Mouse (Mus musculus): ENCODE data around the gene Actl10.

Actl10 gene

DNA sequence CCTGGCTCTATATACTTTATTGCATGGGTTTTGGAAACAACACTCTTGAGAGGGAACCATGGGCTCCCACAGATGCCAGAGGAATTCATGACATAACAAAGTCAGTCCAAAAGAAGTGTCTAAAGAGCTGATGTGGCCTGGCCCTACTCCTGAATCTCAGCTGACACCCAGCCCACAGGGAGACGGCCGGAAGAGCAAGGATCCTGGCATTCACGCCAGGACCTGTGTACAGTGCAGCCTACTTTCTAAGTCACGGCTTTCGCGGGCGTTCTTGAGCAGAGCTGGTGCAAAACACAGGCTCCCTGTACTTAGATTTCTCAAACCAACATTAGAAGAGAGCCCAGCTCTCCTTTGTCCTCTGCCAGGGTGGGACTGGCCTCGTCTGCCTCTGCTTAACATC, 29.0 kb downstream of the Actl10 start:
- no peak for DNase-seq (ENCODE audit: low read depth, low spot score)

DNA sequence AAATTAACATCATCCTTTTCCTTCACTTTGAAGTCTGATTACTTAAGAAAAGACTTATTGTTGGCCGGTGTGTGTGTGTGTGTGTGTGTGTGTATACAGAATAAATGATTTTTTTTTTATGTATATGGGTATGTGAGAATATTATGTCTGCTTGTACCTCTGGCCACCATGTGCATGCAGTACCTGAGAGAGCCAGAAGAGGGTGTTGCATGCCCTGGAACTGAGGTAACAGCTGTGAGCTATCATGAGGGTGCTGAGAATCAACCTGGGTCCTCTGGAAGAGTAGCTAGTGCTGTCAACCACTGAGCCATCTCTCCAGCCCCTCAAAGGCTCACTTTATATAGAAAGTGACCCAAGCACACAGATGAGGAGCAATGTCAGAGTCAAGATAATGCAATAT, 29.8 kb downstream of the Actl10 start:
- peak; percentile 72 for DNase-seq (ENCODE audit: low read depth, low spot score)

DNA sequence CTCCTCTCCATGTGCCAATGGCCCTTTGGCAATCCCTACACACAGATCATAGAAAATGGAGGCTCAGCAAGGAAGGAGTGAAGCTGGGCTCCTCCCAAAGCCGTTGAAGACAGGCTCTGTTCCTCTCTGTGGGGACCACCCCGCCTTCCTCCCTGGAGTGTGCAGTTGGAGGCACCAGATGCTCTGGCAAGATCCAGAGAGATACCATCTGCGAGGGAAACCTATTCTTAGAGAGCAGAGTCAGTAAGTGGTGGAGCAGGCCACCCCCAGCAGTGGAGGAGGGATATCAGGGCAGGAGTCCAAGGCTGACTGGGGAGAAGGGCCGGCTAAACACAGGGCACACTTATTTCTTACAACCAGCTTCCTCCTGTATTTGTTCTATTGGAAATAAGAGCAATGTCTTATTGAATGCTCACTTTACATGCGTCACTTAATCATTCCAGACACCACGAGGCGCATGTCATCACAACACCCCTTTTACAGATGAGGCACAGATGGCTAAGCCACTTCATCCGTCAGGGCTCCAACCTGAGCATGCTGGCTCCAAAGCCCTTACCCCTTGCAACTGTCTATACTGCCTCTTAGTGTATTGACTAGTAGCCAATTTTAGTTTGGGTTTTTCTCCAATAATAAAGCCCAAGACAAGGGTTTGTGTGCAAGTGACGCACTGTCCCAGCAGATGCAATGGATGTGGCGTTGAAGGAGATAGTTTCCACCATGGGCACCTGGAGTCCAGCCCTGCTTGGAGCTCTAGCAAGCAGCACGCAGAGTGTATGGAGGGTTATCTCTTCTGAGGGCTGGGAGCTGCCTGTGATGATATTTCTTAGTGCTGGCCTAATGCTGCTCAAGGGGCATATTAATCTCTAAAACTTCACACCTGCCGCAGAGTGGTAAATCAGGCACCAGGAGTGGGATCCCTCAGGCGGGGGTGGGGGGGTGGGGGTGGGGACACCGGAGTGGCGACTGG, 32.6 kb downstream of the Actl10 start:
- no peak for DNase-seq (ENCODE audit: low read depth, low spot score)

DNA sequence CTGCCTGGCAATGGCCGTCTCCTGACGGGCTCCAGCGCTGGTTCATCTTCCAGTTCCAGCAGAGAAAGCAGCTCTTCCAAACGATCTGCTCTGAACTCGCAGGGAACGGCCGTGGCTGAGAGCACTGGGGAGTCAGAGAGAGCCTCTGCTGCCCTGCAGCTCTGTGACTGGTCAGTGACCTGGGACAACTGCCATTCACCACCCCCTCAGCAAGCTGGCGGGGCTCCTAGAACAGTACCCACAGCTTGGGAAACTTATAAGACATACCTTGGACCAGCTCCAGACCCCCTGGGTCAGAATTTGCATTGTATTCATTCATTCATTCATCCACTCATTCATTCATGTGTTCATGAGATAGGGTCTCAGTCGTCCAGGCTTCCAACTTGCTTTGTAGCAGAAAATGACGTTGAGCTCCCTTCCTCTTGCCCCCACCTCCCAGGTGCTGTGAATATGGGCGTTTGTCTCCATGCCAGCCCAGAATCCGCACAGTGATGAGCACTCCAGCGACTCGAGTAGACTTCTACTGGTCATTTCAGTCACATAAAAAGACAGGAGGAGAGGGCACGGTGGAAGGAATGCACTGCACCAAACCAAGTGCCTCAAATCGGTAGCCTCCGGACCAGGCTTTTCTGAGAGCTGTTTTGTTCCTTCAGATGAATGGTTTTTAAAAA, 33.5 kb downstream of the Actl10 start:
- no peak for DNase-seq (ENCODE audit: low read depth, low spot score)

DNA sequence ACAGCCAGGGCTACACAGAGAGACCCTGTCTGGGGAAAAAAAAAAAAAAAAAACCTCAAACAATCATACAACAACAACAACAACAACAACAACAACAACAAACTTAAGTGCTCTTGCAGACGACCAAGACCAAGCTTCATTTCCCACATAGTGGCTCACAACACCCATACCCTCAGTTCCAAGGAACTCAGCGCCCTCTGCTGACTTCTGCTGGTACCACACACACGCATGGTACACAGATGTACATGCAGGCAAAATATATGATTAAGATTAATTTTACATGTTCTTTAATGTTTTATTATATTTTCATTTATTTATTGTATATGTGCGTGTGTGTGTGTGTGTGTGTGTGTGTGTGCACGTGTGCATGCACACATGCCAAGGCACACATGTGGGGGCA, 34.8 kb downstream of the Actl10 start:
- peak; percentile 83 for DNase-seq (ENCODE audit: low read depth, low spot score)

DNA sequence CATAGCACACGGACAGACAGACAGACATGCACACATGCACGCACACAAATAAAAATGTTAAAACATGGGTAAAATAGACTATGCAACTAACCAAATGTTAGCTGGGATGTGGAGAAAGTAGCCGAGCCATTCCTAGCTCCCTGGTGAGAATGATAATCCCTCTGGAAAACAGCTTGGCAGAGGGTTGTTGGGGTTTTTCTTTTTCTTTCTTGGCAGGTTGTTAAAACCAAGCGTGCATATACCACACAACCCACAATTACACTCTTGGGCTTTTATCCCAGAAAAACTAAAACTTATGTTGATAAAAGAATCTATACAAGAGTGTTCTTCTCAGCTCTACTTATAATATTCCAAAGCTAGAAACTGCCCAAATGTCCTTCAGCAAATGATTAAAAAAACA, 37.5 kb downstream of the Actl10 start:
- DNase-seq (ENCODE audit: low read depth, low spot score), result no peak

DNA sequence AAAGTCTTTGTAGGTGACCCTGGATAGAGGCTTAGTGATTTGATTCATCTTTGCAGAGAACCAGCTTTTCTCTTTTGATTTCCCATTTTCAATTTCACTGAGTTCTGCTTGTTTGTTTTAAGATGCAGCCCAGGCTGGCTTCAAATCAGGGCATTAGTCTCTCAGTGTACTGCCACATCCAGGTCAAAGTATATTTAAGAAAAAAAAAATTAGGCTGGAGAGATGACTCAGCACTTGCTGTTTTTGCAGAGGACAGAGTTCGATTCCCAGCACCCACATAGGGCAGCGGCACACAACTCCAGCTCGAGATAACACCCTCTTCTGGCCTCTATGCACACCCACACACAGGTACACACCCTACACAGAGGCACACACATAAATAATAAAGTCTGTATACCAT, 39.7 kb downstream of the Actl10 start:
- DNase-seq (ENCODE audit: low read depth, low spot score), result no peak

DNA sequence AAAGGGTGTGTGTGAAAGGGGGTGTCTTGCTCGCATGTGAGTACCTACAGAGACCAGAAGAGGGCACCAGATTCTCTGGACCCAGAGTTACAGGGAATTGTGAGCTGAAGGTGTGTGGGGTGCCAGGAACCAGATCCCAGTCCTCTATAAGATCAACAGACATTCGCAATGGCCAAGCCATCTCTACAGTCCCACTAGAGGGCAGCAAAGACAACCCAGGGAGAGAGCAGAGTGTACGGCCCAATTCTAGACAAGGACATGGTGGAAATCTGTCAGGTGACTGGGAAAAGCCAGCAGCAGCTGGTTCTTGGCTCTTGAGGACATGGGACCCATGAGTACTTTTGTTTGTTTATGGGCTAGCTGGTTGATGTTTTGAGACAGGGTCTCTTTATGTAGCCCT, 41.4 kb downstream of the Actl10 start:
- DNase-seq (ENCODE audit: low read depth, low spot score), result peak; percentile 97

DNA sequence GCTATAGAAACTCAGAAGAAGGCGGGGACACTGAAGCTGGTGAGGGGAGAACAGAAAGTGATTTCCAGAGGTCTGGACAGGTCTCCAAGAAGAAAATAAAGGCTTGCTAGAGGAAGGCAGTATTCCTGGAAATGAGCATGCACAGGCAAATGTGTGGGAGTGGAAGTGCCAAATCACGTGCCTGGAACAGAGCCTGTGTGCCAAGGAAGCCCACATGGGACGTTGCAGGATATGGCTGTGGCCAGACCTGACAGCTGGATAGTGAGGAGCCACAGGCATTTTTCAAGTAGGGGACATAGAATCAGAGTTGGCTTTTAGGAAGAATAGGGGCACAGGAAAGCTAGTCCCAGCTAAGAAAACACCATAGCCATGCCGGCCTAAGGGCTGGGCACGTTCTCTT, 44.2 kb downstream of the Actl10 start:
- no peak for DNase-seq (ENCODE audit: low read depth, low spot score)

DNA sequence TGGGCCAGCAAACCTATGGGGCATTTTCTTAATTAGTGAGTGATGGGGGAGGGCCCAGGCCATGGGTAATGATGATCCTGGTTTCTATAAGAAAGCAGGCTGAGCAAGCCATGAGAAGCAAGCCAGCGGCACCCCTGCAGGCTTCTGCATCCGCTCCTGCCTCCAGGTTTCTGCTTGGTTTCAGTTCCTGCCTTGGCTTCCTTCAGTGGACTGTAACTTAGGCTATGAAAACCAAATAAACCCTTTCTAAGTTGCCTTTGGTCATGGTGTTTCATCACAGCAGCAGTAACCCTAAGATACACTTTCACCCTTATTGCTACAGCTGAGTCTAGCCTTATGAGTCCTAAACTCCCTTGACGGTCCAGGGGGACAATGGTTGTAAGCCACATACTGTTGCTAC, 45.8 kb downstream of the Actl10 start:
- no peak for DNase-seq (ENCODE audit: low read depth, low spot score)

DNA sequence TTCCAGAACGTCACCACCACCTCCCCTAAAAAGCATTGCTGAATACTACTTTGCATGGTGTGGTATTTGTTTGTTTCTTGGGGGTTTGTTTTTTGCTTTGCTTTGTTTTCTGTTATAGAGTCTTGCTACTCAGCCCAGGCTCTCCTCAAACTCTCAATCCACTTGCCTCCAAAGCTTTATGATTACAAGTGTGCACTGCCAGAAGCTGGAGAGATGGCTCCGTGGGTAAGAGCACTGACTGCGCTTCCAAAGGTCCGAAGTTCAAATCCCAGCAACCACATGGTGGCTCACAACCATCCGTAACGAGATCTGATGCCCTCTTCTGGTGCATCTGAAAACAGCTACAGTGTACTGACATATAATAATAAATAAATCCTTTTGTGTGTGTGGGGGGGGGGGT, 49.0 kb downstream of the Actl10 start:
- DNase-seq (ENCODE audit: low read depth, low spot score), result no peak

DNA sequence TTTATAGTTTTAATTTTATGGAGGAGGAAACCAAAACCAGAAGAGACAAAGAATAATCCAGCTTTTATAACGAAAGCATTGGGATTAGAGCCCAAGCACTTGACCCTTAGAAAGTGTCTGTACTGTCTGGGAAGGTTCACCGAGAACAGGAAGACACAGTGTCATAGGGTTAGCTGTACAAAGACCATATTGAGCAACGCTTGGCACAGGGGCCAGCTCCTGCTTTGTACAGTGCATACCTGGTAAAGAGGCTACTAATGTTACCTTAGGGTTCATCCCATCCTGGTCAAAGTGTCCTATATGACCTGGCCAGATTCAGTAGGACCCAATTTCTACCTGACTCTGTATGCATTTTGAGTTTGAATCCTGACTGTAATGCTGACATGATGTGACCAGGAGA, 49.7 kb downstream of the Actl10 start:
- DNase-seq (ENCODE audit: low read depth, low spot score), result no peak

Data from R1 (cell line).